Mouse (Mus musculus) hindbrain, embryonic 14.5 days (tissue): ENCODE results near the gene Epha10. TPM values are rescaled to one million over a fixed set of nuclear protein-coding genes. Genes with fewer than 3 reads are reported as not detected.

ENCODE experiments used
- ATAC-seq: fragments of 200-750 bp; cut with Nextera tagmentation; 2 replicates; pipeline ENCODE4 v1.8.0; 2017; ENCODE audit warnings: moderate number of reproducible peaks, mild to moderate bottlenecking, moderate TSS enrichment, moderate library complexity; ENCODE audit not compliant: low FRiP score
- DNase-seq: peaks from one replicate; pipeline ENCODE4 v3.0.0-alpha.2; 2015; ENCODE audit warnings: low spot score
- H3K27ac ChIP-seq: fragments of 300-500 bp; sonication (generic); 2 replicates; pipeline ENCODE4 v1.5.1; 2014; ENCODE audit warnings: mild to moderate bottlenecking, moderate library complexity
- H3K27me3 ChIP-seq: fragments of 300-500 bp; sonication (generic); 2 replicates; pipeline ENCODE4 v1.6.1; 2014; ENCODE audit warnings: mild to moderate bottlenecking, low read length, mixed read lengths; ENCODE audit not compliant: control insufficient read depth, insufficient read depth
- H3K36me3 ChIP-seq: fragments of 300-500 bp; sonication (generic); replicated peaks from 2 replicates; pipeline ENCODE4 v1.6.1; 2014; ENCODE audit not compliant: control insufficient read depth, insufficient read depth
- H3K4me1 ChIP-seq: fragments of 300-500 bp; sonication (generic); replicated peaks from 2 replicates; pipeline ENCODE4 v1.6.1; 2014; ENCODE audit warnings: antibody characterized with exemption, low read length, mixed read lengths; ENCODE audit not compliant: control insufficient read depth, insufficient read depth
- H3K4me2 ChIP-seq: fragments of 300-500 bp; sonication (generic); replicated peaks from 2 replicates; pipeline ENCODE4 v1.6.1; 2014; ENCODE audit warnings: mild to moderate bottlenecking, moderate library complexity
- H3K4me3 ChIP-seq: fragments of 300-500 bp; sonication (generic); replicated peaks from 2 replicates; pipeline ENCODE4 v1.5.1; 2014; ENCODE audit warnings: mild to moderate bottlenecking, low read length
- H3K9ac ChIP-seq: fragments of 300-500 bp; sonication (generic); 2 replicates; pipeline ENCODE4 v1.6.1; 2014
- H3K9me3 ChIP-seq: fragments of 300-500 bp; sonication (generic); 2 replicates; pipeline ENCODE4 v1.6.1; 2016; ENCODE audit warnings: low read length; ENCODE audit not compliant: control insufficient read depth
- WGBS: fragments of 180-500 bp; shearing (Covaris S2); extraction: QIAGEN DNeasy Blood & Tissue Kit; methylation state at CpG from one replicate; pipeline ENCODE4 v1.1.7; 2014; 5-methylcytosine and 5-hydroxymethylcytosine counted together
- polyA plus RNA-seq: library from polyadenylated mRNA; unstranded; fragments of >200 nt; fragmentation: Nextera tagmentation; extraction: Ambion mirVana; gene quantifications from 2 replicates; pipeline ENCODE4 v1.2.1, GENCODE M21; 2014

The Epha10 gene
- polyA plus RNA-seq, 1 experiment from 2014 or later, result 8.7 TPM

DNA sequence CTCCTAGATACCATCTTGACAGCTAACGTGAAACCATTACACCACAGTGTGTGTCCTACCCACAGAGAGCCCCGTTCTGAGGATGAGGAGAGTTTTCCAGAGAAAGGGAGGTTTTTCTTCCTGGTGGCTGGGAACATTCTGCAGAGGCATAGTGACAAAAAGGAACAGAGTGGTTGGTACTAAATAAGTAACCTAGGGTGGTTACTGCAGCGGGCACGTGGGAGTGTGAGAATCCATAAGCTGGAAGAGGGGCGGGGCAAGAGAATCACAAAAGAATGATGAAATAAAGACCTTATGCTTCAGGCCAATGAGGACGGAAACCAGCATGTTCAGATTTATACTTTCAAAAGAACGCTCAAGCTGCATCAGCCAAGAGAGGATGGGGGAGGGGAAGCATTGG is 8.0 kb downstream of the Epha10 start:
- ATAC-seq (no peak), DNase-seq (no peak)
- no peak overlapping the region for H3K27ac ChIP-seq
- WGBS, result 56% methylated on average over 7 of the region's 7 CpGs
- no peak overlapping the region for H3K4me2 ChIP-seq
- no peak overlapping the region for H3K4me3 ChIP-seq
- peaks cover 2% of the 10 kb centered on the region; the same call in 1 of the 2 replicates for H3K4me1 ChIP-seq
- no peaks in the 10 kb centered on the region for H3K36me3 ChIP-seq
- no peak overlapping the region for H3K9ac ChIP-seq
- no peaks in the 10 kb centered on the region for H3K9me3 ChIP-seq
- H3K27me3 ChIP-seq, result peaks cover 25% of the 10 kb centered on the region

GRCm38 (mm10) chr4:124889935-124890334 is 9.2 kb downstream of the Epha10 start:
- no peaks in the 10 kb centered on the region for H3K36me3 ChIP-seq
- peaks cover 30% of the 10 kb centered on the region for H3K27me3 ChIP-seq
- H3K27ac ChIP-seq, result no peak overlapping the region
- H3K9ac ChIP-seq, result no peak overlapping the region
- no peak overlapping the region for H3K4me3 ChIP-seq
- peaks cover 14% of the 10 kb centered on the region for H3K4me1 ChIP-seq
- no peaks in the 10 kb centered on the region for H3K9me3 ChIP-seq
- ATAC-seq (no peak), DNase-seq (no peak)
- 84% methylated on average over 2 of the region's 2 CpGs for WGBS
- no peak overlapping the region for H3K4me2 ChIP-seq

DNA sequence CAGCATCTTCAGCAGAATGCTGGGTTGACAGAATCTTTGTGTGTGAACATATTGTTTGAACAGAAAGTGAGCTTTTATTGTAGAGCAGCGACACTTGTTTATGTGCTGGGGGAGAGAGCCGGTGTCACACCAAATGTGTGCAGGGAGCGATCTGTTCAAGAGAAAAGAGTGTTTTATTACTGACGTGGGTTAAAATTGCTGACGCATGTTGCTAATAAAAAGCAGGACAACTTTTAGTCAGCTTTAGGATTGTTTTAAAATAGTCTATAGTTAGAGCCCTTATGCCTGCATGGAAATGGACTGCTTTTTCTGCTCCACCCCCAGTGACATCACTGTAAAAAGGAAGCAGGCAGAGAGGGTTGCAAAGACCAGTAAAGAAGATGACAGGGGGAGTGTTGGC is 10.1 kb downstream of the Epha10 start:
- peaks cover 38% of the 10 kb centered on the region for H3K27me3 ChIP-seq
- H3K4me2 ChIP-seq, result no peak overlapping the region
- no peak for ATAC-seq
- DNase-seq, result no peak
- no peak overlapping the region for H3K27ac ChIP-seq
- no peaks in the 10 kb centered on the region for H3K9me3 ChIP-seq
- no peaks in the 10 kb centered on the region for H3K36me3 ChIP-seq
- H3K4me3 ChIP-seq, result no peak overlapping the region
- no peak overlapping the region for H3K9ac ChIP-seq
- H3K4me1 ChIP-seq, result peaks cover 14% of the 10 kb centered on the region
- 78% methylated on average over 5 of the region's 5 CpGs for WGBS

- Histone ChIP-seq H3K4me3 (peak overlapping the region; percentile 46), H3K27ac (no peak overlapping the region), H3K4me1 (peaks cover 14% of the 10 kb centered on the region), H3K36me3 (no peaks in the 10 kb centered on the region), H3K4me2 (peak overlapping the region; percentile 72), H3K9ac (peak overlapping the region; percentile 70; the same call in 1 of the 2 replicates), H3K27me3 (peaks cover 43% of the 10 kb centered on the region), H3K9me3 (no peaks in the 10 kb centered on the region)
- no peak for DNase-seq
- ATAC-seq, result peak; percentile 2; the same call in 1 of the 2 replicates
- WGBS, result 27% methylated on average over 6 of the region's 6 CpGs
These were observed 13.1 kb downstream of the Epha10 start for GRCm38 (mm10) chr4:124893769-124894168.

GRCm38 (mm10) chr4:124894508-124895428 is 14.1 kb downstream of the Epha10 start:
- Histone ChIP-seq H3K4me1 (peaks cover 14% of the 10 kb centered on the region), H3K4me2 (peak overlapping the region; percentile 72), H3K27me3 (peaks cover 40% of the 10 kb centered on the region), H3K36me3 (no peaks in the 10 kb centered on the region), H3K9me3 (no peaks in the 10 kb centered on the region), H3K27ac (peak overlapping the region; percentile 59), H3K4me3 (peak overlapping the region; percentile 46), H3K9ac (peak overlapping the region; percentile 70)
- peak; percentile 67 for ATAC-seq
- peak; percentile 68 for DNase-seq
- 2% methylated on average over 81 of the region's 83 CpGs for WGBS

- WGBS, result 17% methylated on average over 10 of the region's 10 CpGs
- no peak for DNase-seq
These were observed 17.7 kb downstream of the Epha10 start for GRCm38 (mm10) chr4:124898428-124898827.

DNA sequence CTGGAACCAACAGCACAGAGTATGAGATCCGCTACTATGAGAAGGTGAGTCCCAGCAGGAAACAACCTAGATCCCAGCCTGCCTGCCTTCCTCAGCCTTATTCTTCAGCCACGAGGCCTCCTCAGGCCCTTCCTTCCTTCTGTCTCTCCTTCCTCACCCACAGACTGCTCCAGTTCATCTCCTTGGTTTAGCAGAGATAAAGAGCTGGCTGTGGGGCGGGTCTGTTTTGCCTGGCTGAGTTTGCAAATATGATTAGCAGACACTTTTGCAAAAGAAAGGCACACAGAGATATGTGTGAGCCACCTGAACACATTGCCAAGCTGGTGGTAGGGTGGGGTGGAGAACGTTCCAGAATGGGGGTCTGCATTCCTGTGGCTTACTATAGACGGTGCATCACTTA is 19.2 kb downstream of the Epha10 start:
- no peaks in the 10 kb centered on the region for H3K9me3 ChIP-seq
- H3K9ac ChIP-seq, result no peak overlapping the region
- no peaks in the 10 kb centered on the region for H3K36me3 ChIP-seq
- H3K4me1 ChIP-seq, result peaks cover 3% of the 10 kb centered on the region
- DNase-seq, result no peak
- H3K27ac ChIP-seq, result no peak overlapping the region
- peaks cover 23% of the 10 kb centered on the region for H3K27me3 ChIP-seq
- ATAC-seq, result no peak
- WGBS, result 60% methylated on average over 5 of the region's 5 CpGs
- no peak overlapping the region for H3K4me2 ChIP-seq
- H3K4me3 ChIP-seq, result no peak overlapping the region

More at GRCm38 (mm10) chr4:124898428-124898827, 17.7 kb downstream of the Epha10 start:
- Histone ChIP-seq H3K27me3 (peaks cover 35% of the 10 kb centered on the region), H3K9ac (no peak overlapping the region), H3K4me3 (no peak overlapping the region), H3K27ac (no peak overlapping the region), H3K4me1 (peaks cover 17% of the 10 kb centered on the region), H3K4me2 (no peak overlapping the region), H3K9me3 (no peaks in the 10 kb centered on the region), H3K36me3 (no peaks in the 10 kb centered on the region)
- no peak for ATAC-seq

DNA sequence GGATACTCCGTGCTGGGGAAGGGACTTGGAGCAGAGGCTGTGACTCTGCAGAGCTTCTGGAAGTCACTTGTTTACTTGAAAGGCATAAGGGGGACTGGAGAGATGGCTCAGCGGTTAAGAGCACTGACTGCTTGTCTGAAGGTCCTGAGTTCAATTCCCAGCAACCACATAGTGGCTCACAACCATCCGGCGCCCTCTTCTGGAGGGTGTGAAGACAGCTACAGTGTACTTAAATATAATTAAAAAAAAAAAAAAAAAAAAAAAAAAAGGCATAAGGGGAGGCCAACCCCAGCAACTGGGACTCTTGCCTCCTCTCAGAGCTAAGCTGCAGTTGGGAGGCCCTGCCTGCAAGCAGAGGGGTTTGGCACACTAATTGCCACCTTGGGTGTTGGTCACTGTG is 24.7 kb downstream of the Epha10 start:
- Histone ChIP-seq H3K9me3 (no peaks in the 10 kb centered on the region), H3K4me1 (peaks cover 19% of the 10 kb centered on the region; the same call in 1 of the 2 replicates), H3K27ac (no peak overlapping the region), H3K9ac (no peak overlapping the region), H3K4me2 (no peak overlapping the region), H3K36me3 (no peaks in the 10 kb centered on the region), H3K4me3 (no peak overlapping the region), H3K27me3 (no peaks in the 10 kb centered on the region)
- no peak for DNase-seq
- WGBS, result 74% methylated on average over 4 of the region's 4 CpGs
- ATAC-seq, result no peak

- Histone ChIP-seq H3K9me3 (no peaks in the 10 kb centered on the region), H3K4me2 (peak overlapping the region; percentile 50), H3K4me3 (peak overlapping the region; percentile 13; the same call in 1 of the 2 replicates), H3K27ac (peak overlapping the region; percentile 79), H3K36me3 (no peaks in the 10 kb centered on the region), H3K4me1 (peaks cover 19% of the 10 kb centered on the region; the same call in 1 of the 2 replicates), H3K9ac (peak overlapping the region; percentile 39; the same call in 1 of the 2 replicates), H3K27me3 (no peaks in the 10 kb centered on the region)
- DNase-seq (peak; percentile 68), ATAC-seq (peak; percentile 87)
- WGBS, result 8% methylated on average over 21 of the region's 21 CpGs
These were observed 25.5 kb downstream of the Epha10 start for GRCm38 (mm10) chr4:124905971-124906822.
